Mouse (Mus musculus): ENCODE measurements around the gene Ly6g6f. TPM values are rescaled to one million over a fixed set of nuclear protein-coding genes. Genes with fewer than 3 reads are reported as not detected.

The Ly6g6f gene
- polyA plus RNA-seq, 1 experiment from 2014 or later, result not detected

GRCm38 (mm10) chr17:35046681-35047455, 38.5 kb downstream of the Ly6g6f start, which contains the start of gene Msh5:
Gene Msh5 (minus strand): TSS chr17:35046745.

Other genes with a start within 250 kb of the Ly6g6f start
- gene Stk19, start 248.7 kb downstream of the Ly6g6f start, polyA plus RNA-seq (2017; shearing (Covaris generic)), result 22.8 TPM
- gene Dxo, start 248.6 kb downstream of the Ly6g6f start, polyA plus RNA-seq (2017; shearing (Covaris generic)), result 93.8 TPM
- gene Skiv2l, start 235.4 kb downstream of the Ly6g6f start, polyA plus RNA-seq (2017; shearing (Covaris generic)), result 117 TPM
- gene Nelfe, start 235.2 kb downstream of the Ly6g6f start, polyA plus RNA-seq (2017; shearing (Covaris generic)), result 34.7 TPM
- 0.40 TPM for gene Cfb, start 223.1 kb downstream of the Ly6g6f start, polyA plus RNA-seq (2017; shearing (Covaris generic))
- 0.38 TPM for gene Zbtb12, start 206.1 kb downstream of the Ly6g6f start, polyA plus RNA-seq (2017; shearing (Covaris generic))
- gene Gm20547, start 203.6 kb downstream of the Ly6g6f start, polyA plus RNA-seq (2017; shearing (Covaris generic)), result not detected
- 1.4 TPM for gene C2, start 187.3 kb downstream of the Ly6g6f start, polyA plus RNA-seq (2017; shearing (Covaris generic))
- 55.0 TPM for gene Ehmt2, start 187.1 kb downstream of the Ly6g6f start, polyA plus RNA-seq (2017; shearing (Covaris generic))
- gene Slc44a4, start 171.1 kb downstream of the Ly6g6f start, polyA plus RNA-seq (2017; shearing (Covaris generic)), result not detected
- 63.5 TPM for gene Neu1, start 154.4 kb downstream of the Ly6g6f start, polyA plus RNA-seq (2017; shearing (Covaris generic))
- gene Hspa1b, start 126.4 kb downstream of the Ly6g6f start, polyA plus RNA-seq (2017; shearing (Covaris generic)), result 1,521 TPM
- 90.8 TPM for gene Gm20481, start 115.7 kb downstream of the Ly6g6f start, polyA plus RNA-seq (2017; shearing (Covaris generic))
- 909 TPM for gene Hspa1a, start 113.5 kb downstream of the Ly6g6f start, polyA plus RNA-seq (2017; shearing (Covaris generic))
- not detected for gene Hspa1l, start 112.9 kb downstream of the Ly6g6f start, polyA plus RNA-seq (2017; shearing (Covaris generic))
- gene Lsm2, start 103.7 kb downstream of the Ly6g6f start, polyA plus RNA-seq (2017; shearing (Covaris generic)), result 50.0 TPM
- 214 TPM for gene Vars, start 84.6 kb downstream of the Ly6g6f start, polyA plus RNA-seq (2017; shearing (Covaris generic))
- 0.37 TPM for gene Vwa7, start 69.0 kb downstream of the Ly6g6f start, polyA plus RNA-seq (2017; shearing (Covaris generic))
- not detected for gene Sapcd1, start 57.6 kb downstream of the Ly6g6f start, polyA plus RNA-seq (2017; shearing (Covaris generic))
- gene Msh5, start 38.9 kb downstream of the Ly6g6f start, polyA plus RNA-seq (2017; shearing (Covaris generic)), result 2.2 TPM
- gene Clic1, start 35.6 kb downstream of the Ly6g6f start, polyA plus RNA-seq (2017; shearing (Covaris generic)), result 334 TPM
- 0.85 TPM for gene Ddah2, start 26.6 kb downstream of the Ly6g6f start, polyA plus RNA-seq (2017; shearing (Covaris generic))
- not detected for gene Ly6g6c, start 20.2 kb downstream of the Ly6g6f start, polyA plus RNA-seq (2017; shearing (Covaris generic))
- gene Mpig6b, start 19.4 kb downstream of the Ly6g6f start, polyA plus RNA-seq (2017; shearing (Covaris generic)), result not detected
- gene Ly6g6e, start 8.7 kb downstream of the Ly6g6f start, polyA plus RNA-seq (2017; shearing (Covaris generic)), result not detected
- not detected for gene Ly6g6d, start 7.5 kb downstream of the Ly6g6f start, polyA plus RNA-seq (2017; shearing (Covaris generic))
- 79.3 TPM for gene Abhd16a, start 3.7 kb upstream of the Ly6g6f start, polyA plus RNA-seq (2017; shearing (Covaris generic))
- gene Ly6g5c, start 22.7 kb upstream of the Ly6g6f start, polyA plus RNA-seq (2017; shearing (Covaris generic)), result not detected
- 1.8 TPM for gene Ly6g5b, start 29.8 kb upstream of the Ly6g6f start, polyA plus RNA-seq (2017; shearing (Covaris generic))
- gene Gpank1, start 35.8 kb upstream of the Ly6g6f start, polyA plus RNA-seq (2017; shearing (Covaris generic)), result 65.3 TPM
- gene Csnk2b, start 36.4 kb upstream of the Ly6g6f start, polyA plus RNA-seq (2017; shearing (Covaris generic)), result 223 TPM
- 1.7 TPM for gene D17H6S53E, start 40.8 kb upstream of the Ly6g6f start, polyA plus RNA-seq (2017; shearing (Covaris generic))
- gene Apom, start 46.4 kb upstream of the Ly6g6f start, polyA plus RNA-seq (2017; shearing (Covaris generic)), result not detected
- 56.5 TPM for gene Bag6, start 49.6 kb upstream of the Ly6g6f start, polyA plus RNA-seq (2017; shearing (Covaris generic))
- gene Prrc2a, start 79.3 kb upstream of the Ly6g6f start, polyA plus RNA-seq (2017; shearing (Covaris generic)), result 24.5 TPM
- not detected for gene Aif1, start 90.5 kb upstream of the Ly6g6f start, polyA plus RNA-seq (2017; shearing (Covaris generic))
- gene Lst1, start 102.8 kb upstream of the Ly6g6f start, polyA plus RNA-seq (2017; shearing (Covaris generic)), result 4.4 TPM
- 1,113 TPM for gene Ltb, start 108.8 kb upstream of the Ly6g6f start, polyA plus RNA-seq (2017; shearing (Covaris generic))
- gene Tnf, start 116.4 kb upstream of the Ly6g6f start, polyA plus RNA-seq (2017; shearing (Covaris generic)), result 156 TPM
- 55.4 TPM for gene Lta, start 119.7 kb upstream of the Ly6g6f start, polyA plus RNA-seq (2017; shearing (Covaris generic))
- gene Gm16181, start 135.2 kb upstream of the Ly6g6f start, polyA plus RNA-seq (2017; shearing (Covaris generic)), result not detected
- 4.8 TPM for gene Atp6v1g2, start 148.1 kb upstream of the Ly6g6f start, polyA plus RNA-seq (2017; shearing (Covaris generic))
- 15.0 TPM for gene Nfkbil1, start 150.2 kb upstream of the Ly6g6f start, polyA plus RNA-seq (2017; shearing (Covaris generic))
- gene Ddx39b, start 156.1 kb upstream of the Ly6g6f start, polyA plus RNA-seq (2017; shearing (Covaris generic)), result 149 TPM
- 6,702 TPM for gene H2-D1, start 177.1 kb upstream of the Ly6g6f start, polyA plus RNA-seq (2017; shearing (Covaris generic))
- 0.89 TPM for gene H2-Q1, start 234.8 kb upstream of the Ly6g6f start, polyA plus RNA-seq (2017; shearing (Covaris generic))